Mouse (Mus musculus): ENCODE results near the gene Dyrk3.

DNA sequence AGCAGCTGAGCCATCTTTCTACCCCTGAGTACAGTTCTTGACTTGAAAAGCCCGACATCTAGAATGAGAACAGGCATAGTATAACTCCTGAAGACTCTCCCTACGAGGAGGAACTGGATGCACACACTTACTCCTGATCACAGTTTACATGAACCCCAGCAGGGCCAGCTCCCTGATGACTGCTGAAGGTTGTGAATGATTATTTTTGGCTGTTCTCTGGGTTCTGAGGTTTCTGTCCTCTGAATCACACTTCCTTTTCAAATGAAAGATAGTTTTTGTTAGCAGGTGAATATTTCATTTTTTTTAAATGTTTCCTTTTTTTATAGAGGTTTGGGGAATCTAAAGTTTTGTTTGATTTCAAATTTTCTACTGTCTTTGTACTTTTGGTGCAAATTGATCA is 3.3 kb upstream of the Dyrk3 start:
- TF ChIP-seq CTCF (IDR thresholded peaks at IDR 0.05; ENCODE audit: extremely low read depth, insufficient read depth, insufficient read length, insufficient replicate concordance) (no peak), POLR2A (IDR thresholded peaks at IDR 0.05; ENCODE audit: low read depth, low read length) (no peak)

Measured in spleen, adult 2 months (tissue).